Mouse (Mus musculus) T-cell, adult 2 months (primary cell): ENCODE results near the gene Cdr1.

Source experiments
- DNase-seq: peaks from one replicate; pipeline ENCODE4 v3.0.0; 2022; ENCODE audit warnings: low spot score

Gene Cdr1

GRCm38 (mm10) chrX:61185458-61185857, at the start of gene Cdr1:
Gene Cdr1 (minus strand): TSS chrX:61185558.
- no peak for DNase-seq

- no peak for DNase-seq
Observed at GRCm38 (mm10) chrX:61185869-61186268, 511 bp upstream of the Cdr1 start.

GRCm38 (mm10) chrX:61166519-61166918, 18.8 kb downstream of the Cdr1 start:
- DNase-seq = no peak

- no peak for DNase-seq
Observed at GRCm38 (mm10) chrX:61161249-61161648, 24.1 kb downstream of the Cdr1 start.

- DNase-seq = no peak
Observed at GRCm38 (mm10) chrX:61154657-61155256, 30.6 kb downstream of the Cdr1 start.

GRCm38 (mm10) chrX:61154246-61154645, 31.1 kb downstream of the Cdr1 start:
- DNase-seq = no peak

- DNase-seq = no peak
Observed at GRCm38 (mm10) chrX:61146569-61146968, 38.8 kb downstream of the Cdr1 start.

- DNase-seq = no peak
Observed at GRCm38 (mm10) chrX:61145416-61145815, 39.9 kb downstream of the Cdr1 start.

- no peak for DNase-seq
Observed at GRCm38 (mm10) chrX:61134592-61134991, 50.8 kb downstream of the Cdr1 start.
